Mouse (Mus musculus) frontal cortex, adult (tissue): ENCODE measurements around the gene Ebpl.
A peak's percentile ranks its signal among the peaks of the same experiment; 100 is the strongest.
"Not testable (repeated sequence)": the region's sequence is repeated elsewhere in the genome, so short reads cannot be mapped to it uniquely, and the experiment has no call there.

Experiments
- ATAC-seq: cut with Nextera tagmentation; 2 replicates; pipeline ENCODE4 v1.9.2; 2017; ENCODE audit warnings: mild to moderate bottlenecking, moderate library complexity, mixed read lengths; ENCODE audit not compliant: low TSS enrichment

Gene Ebpl

GRCm38 (mm10) chr14:61327618-61328450 lies 32.4 kb downstream of the Ebpl start:
- peak; percentile 91 for ATAC-seq

DNA sequence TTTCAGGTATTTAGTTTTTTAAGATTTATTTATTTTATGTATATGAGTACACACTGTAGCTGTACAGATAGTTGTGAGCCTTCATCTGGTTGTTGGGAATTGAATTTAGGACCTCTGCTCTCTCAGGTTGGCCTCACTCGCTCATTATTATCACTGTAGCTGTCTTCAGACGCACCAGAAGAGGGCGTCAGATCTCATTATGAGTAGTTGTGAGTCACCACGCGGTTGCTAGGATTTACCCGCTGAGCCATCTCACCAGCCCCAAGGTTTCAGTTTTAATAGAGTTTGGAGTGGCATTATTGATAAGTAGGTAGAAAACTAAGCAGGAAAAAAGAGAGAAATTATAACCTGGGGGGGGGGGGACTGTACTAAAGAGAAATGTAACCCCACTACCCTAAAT lies 33.2 kb downstream of the Ebpl start:
- not testable (repeated sequence) for ATAC-seq

DNA sequence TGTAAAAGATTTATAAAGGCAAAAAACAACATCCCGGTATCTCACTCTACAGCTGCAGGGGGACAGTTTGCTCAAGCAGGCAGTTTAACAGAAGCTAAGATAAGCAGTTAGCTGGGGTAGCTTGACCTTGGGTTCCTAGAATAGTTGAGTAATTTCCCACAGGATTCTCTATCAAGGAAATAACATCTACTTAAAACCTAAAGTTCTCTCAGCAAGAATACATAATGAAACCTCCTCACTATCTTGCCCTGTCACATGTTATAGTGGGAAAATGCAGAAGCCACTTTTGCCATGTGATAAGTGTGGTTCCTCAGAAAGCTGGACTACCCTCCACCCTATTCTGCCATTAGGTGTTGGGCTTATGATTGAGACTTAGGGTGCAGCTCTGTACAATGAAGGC lies 37.5 kb downstream of the Ebpl start:
- no peak for ATAC-seq

DNA sequence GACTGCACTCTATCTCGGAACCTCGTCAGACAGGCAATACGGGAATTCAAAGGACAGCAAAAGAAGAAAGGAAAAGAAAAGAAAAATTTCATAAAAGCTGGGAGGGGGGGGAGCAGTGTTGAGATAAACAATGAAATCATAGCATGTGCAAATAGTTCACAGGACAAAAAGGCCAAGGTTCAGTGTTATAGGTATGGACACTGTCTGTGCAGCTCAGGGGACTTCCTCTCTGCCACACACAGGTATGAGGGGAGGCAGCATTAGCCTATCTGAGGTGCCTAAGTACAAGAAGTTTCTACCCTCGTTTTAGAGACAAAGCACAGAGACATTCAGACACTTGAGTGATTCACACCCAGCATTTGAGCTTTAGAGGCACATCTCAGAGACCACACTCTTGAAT lies 39.0 kb downstream of the Ebpl start:
- no peak for ATAC-seq

DNA sequence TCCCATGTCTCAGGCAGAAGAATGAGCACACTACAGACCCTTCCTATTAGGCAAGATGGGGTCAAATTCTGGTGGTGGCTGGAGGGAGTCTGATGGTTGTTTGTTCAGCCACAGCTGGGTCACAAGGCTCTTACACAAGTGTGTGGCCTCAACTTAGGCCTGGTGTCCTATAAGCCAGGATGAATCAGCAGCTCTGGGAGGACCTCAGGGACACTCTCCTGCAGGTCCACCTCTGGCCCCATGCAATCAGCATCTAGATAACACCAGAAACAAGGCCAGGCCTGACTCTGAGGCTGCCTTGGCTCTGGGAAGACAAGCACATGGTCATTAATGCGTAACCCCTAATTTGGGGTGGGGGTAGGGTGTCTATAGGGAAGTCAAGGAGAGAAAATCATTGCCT lies 39.5 kb downstream of the Ebpl start:
- ATAC-seq = no peak

GRCm38 (mm10) chr14:61316861-61317260 lies 43.4 kb downstream of the Ebpl start:
- ATAC-seq = peak; percentile 93

GRCm38 (mm10) chr14:61310963-61311362 lies 49.3 kb downstream of the Ebpl start:
- no peak for ATAC-seq

- no peak for ATAC-seq
These were observed 50.0 kb downstream of the Ebpl start for GRCm38 (mm10) chr14:61310036-61310772.

DNA sequence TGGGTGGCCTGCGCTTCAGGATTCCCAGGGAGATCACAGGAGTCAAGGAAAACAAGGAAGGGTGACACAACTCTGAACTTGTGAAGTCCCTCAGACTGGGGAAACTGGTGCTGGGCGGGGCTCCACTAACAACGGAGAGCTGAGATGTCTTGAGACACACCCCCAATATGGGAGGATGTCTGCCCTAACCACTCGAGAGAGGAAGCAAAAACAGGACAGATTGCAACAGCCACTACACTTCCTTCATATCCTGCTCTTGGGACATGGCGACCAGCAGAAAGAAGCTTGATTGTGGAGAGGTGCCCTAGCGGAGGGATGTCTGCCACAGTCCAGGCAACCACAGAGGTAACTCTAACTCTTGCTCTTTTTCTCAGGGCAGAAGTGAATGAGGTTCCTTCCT lies 50.6 kb downstream of the Ebpl start, which contains the start of gene Arl11:
Gene Arl11, plus strand, starts transcription at position 161 of the 400 bp plus-strand sequence.
- no peak for ATAC-seq

DNA sequence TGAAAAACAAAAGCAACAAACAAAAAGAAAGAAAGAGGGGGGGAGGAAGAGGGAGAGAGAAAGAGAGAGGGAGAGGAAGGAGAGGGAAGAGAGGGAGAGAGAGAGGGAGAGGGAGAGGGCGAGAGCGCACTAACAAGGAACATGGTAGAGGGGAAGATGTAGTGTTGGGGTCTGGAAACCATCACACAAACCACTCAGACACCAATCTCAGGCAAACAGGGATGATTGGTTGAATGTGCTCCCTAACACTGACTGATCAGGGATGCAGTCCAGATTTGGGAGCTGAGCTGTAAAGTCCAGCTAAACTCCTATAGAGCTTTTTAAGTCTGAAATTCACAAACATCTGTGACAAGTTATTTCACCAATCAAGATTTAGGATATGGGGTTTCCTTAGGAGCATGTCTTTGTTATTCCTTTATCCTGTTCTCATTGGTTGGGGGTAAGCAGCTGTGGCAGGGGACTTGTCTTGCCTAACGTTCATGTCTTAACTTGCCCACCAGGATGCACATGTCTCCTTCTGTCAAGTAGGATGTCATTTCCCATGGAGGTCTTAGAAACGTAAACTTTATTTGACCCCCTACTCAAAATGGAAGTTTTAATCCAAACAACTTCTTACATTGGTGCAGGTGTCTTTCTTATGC lies 56.1 kb downstream of the Ebpl start:
- ATAC-seq = no peak

DNA sequence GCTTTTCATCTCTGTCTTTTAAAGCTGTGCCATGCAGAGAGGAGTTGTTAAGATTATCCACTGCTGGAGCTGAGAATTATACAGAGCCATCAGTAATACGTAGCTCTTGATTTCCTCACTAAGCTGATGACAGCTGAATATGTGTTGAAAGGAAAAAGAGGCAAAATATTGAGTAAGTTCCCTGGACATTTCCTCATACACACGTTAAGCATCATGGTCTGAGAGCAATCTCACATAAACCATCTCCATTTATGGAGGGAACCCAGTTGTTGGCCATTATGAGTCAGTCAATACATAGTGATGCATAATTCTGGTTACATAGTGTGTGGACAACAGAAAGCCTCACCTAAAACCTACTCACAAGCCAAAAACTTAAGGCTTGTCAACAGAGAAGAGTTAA lies 57.8 kb downstream of the Ebpl start:
- no peak for ATAC-seq

DNA sequence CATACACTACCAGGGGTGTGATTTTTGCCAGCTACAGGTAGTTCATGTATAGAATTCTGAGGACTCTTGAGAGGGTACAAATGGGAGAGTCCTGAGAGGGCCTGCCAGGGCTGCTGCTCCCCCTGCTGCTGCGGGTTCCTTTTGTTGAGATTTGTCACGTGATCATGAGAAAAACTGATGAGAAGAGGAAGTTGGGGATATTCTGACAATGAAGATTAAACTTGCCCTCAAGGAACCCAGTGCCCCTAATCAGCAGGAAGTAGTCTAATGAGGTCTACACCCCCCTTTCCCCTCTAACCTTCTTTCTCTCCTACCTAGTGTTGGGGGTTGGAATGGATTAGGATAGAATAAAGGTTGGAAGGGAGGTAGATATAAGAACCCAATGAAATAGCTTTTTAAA lies 58.9 kb downstream of the Ebpl start:
- ATAC-seq = no peak

DNA sequence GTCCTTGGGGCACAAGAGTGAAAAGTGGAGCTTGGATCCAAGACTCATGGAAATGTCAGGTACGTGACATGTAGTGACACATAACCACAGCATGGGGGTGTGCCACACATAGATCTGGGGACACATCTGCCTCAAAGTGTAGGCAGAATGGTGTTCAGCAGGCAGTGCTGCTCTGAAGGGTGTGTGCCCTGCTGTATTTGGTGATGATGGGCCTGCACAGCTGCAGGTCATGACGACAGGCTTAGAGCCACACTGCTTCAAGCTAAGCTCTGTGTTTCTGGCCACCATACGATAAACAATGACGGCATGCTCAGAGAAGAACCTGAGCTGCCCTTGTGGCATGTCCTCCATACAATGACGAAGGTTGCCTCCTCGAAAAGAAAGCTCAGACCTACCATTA lies 60.4 kb downstream of the Ebpl start:
- ATAC-seq = no peak

- peak; percentile 76 for ATAC-seq
These were observed 65.5 kb downstream of the Ebpl start for GRCm38 (mm10) chr14:61294738-61295079.

DNA sequence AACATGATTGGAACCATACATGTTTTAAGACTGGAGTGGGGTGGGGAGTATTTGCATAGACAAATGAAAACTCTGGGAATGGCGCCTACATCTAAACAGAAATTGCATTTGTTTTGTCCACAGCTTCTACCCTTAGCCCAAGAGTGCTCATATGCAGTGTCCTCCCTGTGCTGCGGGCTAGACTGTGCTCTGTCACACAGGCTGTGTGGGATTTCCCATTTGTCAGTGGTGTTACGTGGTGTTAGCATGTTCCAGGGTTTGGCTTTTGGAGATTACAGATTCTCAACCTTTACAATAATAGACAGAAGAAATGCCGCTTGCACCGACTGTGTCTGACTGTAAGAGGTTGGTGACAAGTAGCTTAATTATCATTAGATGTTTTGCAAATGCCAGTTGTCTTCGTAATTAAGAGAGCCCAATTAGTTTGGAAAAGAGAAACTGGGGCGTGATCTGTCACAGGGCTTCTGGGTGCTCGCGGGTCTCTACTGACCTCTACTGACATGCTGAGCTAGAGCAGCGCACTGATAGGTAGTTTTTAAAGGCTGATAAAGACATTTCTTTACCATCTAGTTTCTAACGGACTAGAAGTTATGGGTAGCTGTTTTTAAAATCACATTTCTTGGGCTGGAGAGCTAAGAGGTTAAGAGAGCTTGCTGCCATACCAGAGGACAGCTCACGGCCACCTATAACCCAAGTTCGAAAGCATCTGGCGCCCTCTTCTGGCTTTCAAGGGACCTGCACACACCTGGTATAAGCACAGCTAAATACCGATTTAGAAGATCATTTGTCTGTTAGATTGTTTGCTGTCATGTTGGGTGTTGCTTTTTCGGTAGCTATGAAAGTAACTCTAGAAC lies 66.1 kb downstream of the Ebpl start:
- peak; percentile 76 for ATAC-seq

DNA sequence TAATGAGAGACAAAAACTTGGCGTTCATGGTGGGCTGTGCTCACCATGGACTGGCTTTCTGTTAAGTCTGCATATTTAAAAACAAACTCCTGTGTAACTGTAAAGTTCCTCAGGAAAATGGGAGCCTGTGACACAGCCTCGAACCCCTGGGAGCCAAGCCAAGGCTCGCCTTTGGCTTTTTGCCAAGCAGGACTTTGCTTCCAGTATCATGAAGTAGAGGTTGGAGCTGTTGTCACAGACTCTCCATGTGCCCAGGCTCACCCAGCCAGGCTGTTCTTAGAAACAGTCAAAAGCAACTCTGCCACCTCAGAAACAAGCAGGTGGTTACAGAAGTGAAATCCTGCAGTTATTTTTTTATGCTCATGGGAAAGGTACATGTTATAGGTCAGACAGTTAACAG lies 69.6 kb downstream of the Ebpl start:
- no peak for ATAC-seq

- no peak for ATAC-seq
These were observed 71.5 kb downstream of the Ebpl start for GRCm38 (mm10) chr14:61288606-61289286.
